Mouse (Mus musculus): Measurements from ENCODE around the gene Mettl9.

- 0 out of 2 replicates have a peak, but pooled peaks have one; percentile 49 for TF ChIP-seq ZNF384 (IDR thresholded peaks at IDR 0.05; ENCODE audit: low read depth, low read length)
- TF ChIP-seq HCFC1 (IDR thresholded peaks at IDR 0.05; ENCODE audit: borderline replicate concordance, insufficient read depth, low read length) = no peak
- TF ChIP-seq ZC3H11A (IDR thresholded peaks at IDR 0.05; ENCODE audit: borderline replicate concordance, low read depth, low read length) = no peak
- TF ChIP-seq MAFK (IDR thresholded peaks at IDR 0.05; ENCODE audit: insufficient read depth, low read depth, low read length) = no peak
- no peak for TF ChIP-seq CHD2 (IDR thresholded peaks at IDR 0.05; ENCODE audit: low read depth, low read length)
Observed at GRCm38 (mm10) chr7:121035161-121035721, 996 bp downstream of the Mettl9 start.

Data from ES-E14 (cell line).